Mouse (Mus musculus) myocyte (in vitro differentiated cells): ENCODE results near the gene Ap2m1. TPM values are rescaled to one million over a fixed set of nuclear protein-coding genes. Genes with fewer than 3 reads are reported as not detected.

Experiments
- H3K27me3 ChIP-seq: one replicate; pipeline ENCODE4 v1.6.1; 2011; ENCODE audit not compliant: control insufficient read depth, insufficient read depth, insufficient read length
- H3K36me3 ChIP-seq: one replicate; pipeline ENCODE4 v1.6.1; 2011; ENCODE audit not compliant: control insufficient read depth, insufficient read depth
- H3K4me2 ChIP-seq: one replicate; pipeline ENCODE4 v1.6.1; 2011; ENCODE audit warnings: low read depth, control low read depth
- H3K4me3 ChIP-seq: one replicate; pipeline ENCODE4 v1.5.1; 2011; ENCODE audit warnings: mild to moderate bottlenecking, control low read depth, moderate library complexity
- H3K79me2 ChIP-seq: one replicate; pipeline ENCODE4 v1.6.1; 2011; ENCODE audit not compliant: control insufficient read depth, insufficient read depth
- H3ac ChIP-seq: one replicate; pipeline ENCODE4 v1.6.1; 2011; ENCODE audit not compliant: control insufficient read depth, insufficient read length
- CEBPB ChIP-seq: IDR thresholded peaks from 2 replicates; pipeline ENCODE4 v1.6.1; 2011; ENCODE audit warnings: mild to moderate bottlenecking, moderate library complexity; ENCODE audit not compliant: poor library complexity, insufficient read depth, severe bottlenecking
- E2F4 ChIP-seq: IDR thresholded peaks from one replicate; pipeline ENCODE4 v1.6.1; 2011; ENCODE audit warnings: mild to moderate bottlenecking, control low read depth, moderate library complexity; ENCODE audit not compliant: insufficient read depth
- MAX ChIP-seq: IDR thresholded peaks from one replicate; pipeline ENCODE4 v1.6.1; 2011; ENCODE audit warnings: low read depth, mild to moderate bottlenecking, control low read depth
- MYOD1 ChIP-seq, 3 experiments: IDR thresholded peaks; one replicate each; pipeline ENCODE4 v1.6.1; 2011; ENCODE audit warnings: control low read depth in 2 of 3, low read depth in 2 of 3, mild to moderate bottlenecking in 2 of 3, moderate library complexity in 1 of 3; ENCODE audit not compliant: insufficient read length in 2 of 3, control insufficient read depth in 1 of 3
- MYOG ChIP-seq, 3 experiments: IDR thresholded peaks; one replicate each; pipeline ENCODE4 v1.6.1; 2011; ENCODE audit warnings: control low read depth in 2 of 3, low read depth in 2 of 3, mild to moderate bottlenecking in 2 of 3; ENCODE audit not compliant: insufficient read length in 2 of 3, control insufficient read depth in 1 of 3, insufficient read depth in 1 of 3
- POLR2A ChIP-seq: IDR thresholded peaks from one replicate; pipeline ENCODE4 v1.6.1; 2011; ENCODE audit warnings: low read depth, mild to moderate bottlenecking, control low read depth, moderate library complexity; ENCODE audit not compliant: insufficient read length
- POLR2AphosphoS2 ChIP-seq: IDR thresholded peaks from one replicate; pipeline ENCODE4 v1.6.1; 2011; ENCODE audit warnings: low read depth, control low read depth; ENCODE audit not compliant: insufficient read length
- REST ChIP-seq: IDR thresholded peaks from one replicate; pipeline ENCODE4 v1.6.1; 2011; ENCODE audit warnings: mild to moderate bottlenecking, control low read depth, moderate library complexity; ENCODE audit not compliant: insufficient read depth, insufficient read length
- SRF ChIP-seq: IDR thresholded peaks from one replicate; pipeline ENCODE4 v1.6.1; 2011; ENCODE audit warnings: low read depth; ENCODE audit not compliant: control insufficient read depth, insufficient read length
- TCF12 ChIP-seq: IDR thresholded peaks from one replicate; pipeline ENCODE4 v1.6.1; 2011; ENCODE audit warnings: mild to moderate bottlenecking, control low read depth; ENCODE audit not compliant: poor library complexity, insufficient read depth, severe bottlenecking
- TCF3 ChIP-seq: IDR thresholded peaks from one replicate; pipeline ENCODE4 v1.6.1; 2011; ENCODE audit warnings: low read depth, control low read depth; ENCODE audit not compliant: insufficient read length
- USF1 ChIP-seq: IDR thresholded peaks from one replicate; pipeline ENCODE4 v1.6.1; 2011; ENCODE audit warnings: low read depth, mild to moderate bottlenecking, control low read depth, moderate library complexity
- polyA plus RNA-seq: library from polyadenylated mRNA; unstranded; fragments of >200 nt; fragmentation: generic; extraction: Trizol; gene quantifications from one replicate; pipeline ENCODE4 v1.2.1, GENCODE M21; 2012; ENCODE audit warnings: missing spikeins

Gene Ap2m1
- polyA plus RNA-seq, 1 experiment: 446 TPM

DNA sequence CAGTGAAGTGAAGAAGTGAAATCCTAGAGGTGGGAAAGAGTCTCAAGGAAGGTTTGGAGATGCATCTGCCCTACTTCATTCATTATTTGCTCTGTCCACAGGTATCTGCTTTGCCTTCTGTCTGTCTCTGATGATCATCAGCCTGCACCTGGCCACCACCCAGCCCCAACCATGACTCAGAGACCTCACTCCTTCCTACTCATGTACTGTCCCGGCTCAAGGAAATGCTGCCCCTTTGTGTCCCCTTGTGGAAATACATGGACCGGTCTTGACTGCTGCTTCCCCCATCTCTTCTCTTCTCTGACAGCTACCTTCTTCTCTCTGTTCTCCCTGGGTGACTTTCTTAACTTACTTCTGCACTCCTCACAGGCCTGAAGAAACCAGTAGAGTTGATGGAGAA is 44.7 kb upstream of the Ap2m1 start:
- TF ChIP-seq CEBPB (no peak), REST (no peak), POLR2AphosphoS2 (no peak), MAX (no peak), SRF (no peak), USF1 (no peak), POLR2A (no peak), TCF12 (no peak), MYOG (IDR thresholded peaks at IDR 0.05; ENCODE audit: control insufficient read depth in 1 of 3, insufficient read depth in 1 of 3, insufficient read length in 2 of 3, low read depth in 2 of 3) (no peak)

DNA sequence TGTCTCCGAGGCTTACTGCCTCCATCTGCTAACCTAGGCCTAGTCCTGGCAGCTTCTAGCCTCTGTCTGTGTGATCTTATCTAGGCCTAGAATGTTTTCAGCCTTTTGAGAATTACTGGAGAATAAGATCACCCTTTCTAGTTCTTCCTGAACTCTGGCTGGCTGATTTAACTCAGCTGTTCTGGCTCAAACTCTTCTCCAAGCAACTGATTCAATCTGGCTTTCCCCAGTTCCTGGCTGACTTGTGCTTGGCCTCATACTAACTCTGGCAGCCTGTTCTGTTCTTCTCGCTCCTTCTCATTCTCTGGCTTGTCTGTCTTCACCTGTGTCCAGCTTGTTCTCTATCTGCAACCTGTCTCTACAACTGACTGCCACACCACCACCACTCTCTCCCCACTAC is 44.0 kb upstream of the Ap2m1 start:
- Histone ChIP-seq H3K4me3 (no peak overlapping the region), H3K27me3 (no peaks in the 10 kb centered on the region), H3ac (no peak overlapping the region), H3K79me2 (no peaks in the 10 kb centered on the region), H3K36me3 (no peaks in the 10 kb centered on the region), H3K4me2 (no peak overlapping the region)
- TF ChIP-seq REST: no peak
- TF ChIP-seq MYOD1 (IDR thresholded peaks at IDR 0.05; ENCODE audit: control insufficient read depth in 1 of 3, insufficient read length in 2 of 3, low read depth in 2 of 3): no peak
- no peak for TF ChIP-seq MYOG (IDR thresholded peaks at IDR 0.05; ENCODE audit: control insufficient read depth in 1 of 3, insufficient read depth in 1 of 3, insufficient read length in 2 of 3, low read depth in 2 of 3)
- no peak for TF ChIP-seq SRF
- TF ChIP-seq USF1: no peak
- TF ChIP-seq TCF3: no peak
- TF ChIP-seq E2F4: no peak
- TF ChIP-seq TCF12: no peak
- no peak for TF ChIP-seq MAX
- TF ChIP-seq POLR2A: no peak
- TF ChIP-seq POLR2AphosphoS2: no peak
- no peak for TF ChIP-seq CEBPB

More for the DNA sequence above, 44.7 kb upstream of the Ap2m1 start:
- Histone ChIP-seq H3K4me2 (no peak overlapping the region), H3K79me2 (no peaks in the 10 kb centered on the region), H3K27me3 (no peaks in the 10 kb centered on the region), H3K36me3 (no peaks in the 10 kb centered on the region), H3ac (no peak overlapping the region), H3K4me3 (no peak overlapping the region)

DNA sequence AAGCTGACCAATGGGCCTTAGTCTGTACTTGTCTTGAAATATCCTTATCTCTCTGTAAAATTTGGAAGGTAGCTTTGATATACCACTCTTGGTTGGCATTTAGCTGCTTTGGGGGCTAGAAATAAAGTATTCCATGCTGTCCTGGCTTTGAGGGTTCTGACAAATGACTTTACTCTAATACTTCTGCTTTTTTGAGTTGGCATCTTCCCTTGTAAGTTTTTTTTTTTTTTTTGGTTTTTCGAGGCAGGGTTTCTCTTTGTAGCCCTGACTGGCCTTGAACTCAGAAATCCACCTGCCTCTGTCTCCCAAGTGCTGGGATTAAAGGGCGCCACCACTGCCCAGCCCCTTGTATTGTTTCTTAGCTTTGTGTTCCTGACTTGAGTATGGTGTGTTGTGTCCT is 41.8 kb upstream of the Ap2m1 start:
- Histone ChIP-seq H3K4me2 (no peak overlapping the region), H3ac (no peak overlapping the region), H3K27me3 (no peaks in the 10 kb centered on the region), H3K36me3 (no peaks in the 10 kb centered on the region), H3K79me2 (no peaks in the 10 kb centered on the region), H3K4me3 (no peak overlapping the region)
- TF ChIP-seq CEBPB: no peak
- no peak for TF ChIP-seq USF1

DNA sequence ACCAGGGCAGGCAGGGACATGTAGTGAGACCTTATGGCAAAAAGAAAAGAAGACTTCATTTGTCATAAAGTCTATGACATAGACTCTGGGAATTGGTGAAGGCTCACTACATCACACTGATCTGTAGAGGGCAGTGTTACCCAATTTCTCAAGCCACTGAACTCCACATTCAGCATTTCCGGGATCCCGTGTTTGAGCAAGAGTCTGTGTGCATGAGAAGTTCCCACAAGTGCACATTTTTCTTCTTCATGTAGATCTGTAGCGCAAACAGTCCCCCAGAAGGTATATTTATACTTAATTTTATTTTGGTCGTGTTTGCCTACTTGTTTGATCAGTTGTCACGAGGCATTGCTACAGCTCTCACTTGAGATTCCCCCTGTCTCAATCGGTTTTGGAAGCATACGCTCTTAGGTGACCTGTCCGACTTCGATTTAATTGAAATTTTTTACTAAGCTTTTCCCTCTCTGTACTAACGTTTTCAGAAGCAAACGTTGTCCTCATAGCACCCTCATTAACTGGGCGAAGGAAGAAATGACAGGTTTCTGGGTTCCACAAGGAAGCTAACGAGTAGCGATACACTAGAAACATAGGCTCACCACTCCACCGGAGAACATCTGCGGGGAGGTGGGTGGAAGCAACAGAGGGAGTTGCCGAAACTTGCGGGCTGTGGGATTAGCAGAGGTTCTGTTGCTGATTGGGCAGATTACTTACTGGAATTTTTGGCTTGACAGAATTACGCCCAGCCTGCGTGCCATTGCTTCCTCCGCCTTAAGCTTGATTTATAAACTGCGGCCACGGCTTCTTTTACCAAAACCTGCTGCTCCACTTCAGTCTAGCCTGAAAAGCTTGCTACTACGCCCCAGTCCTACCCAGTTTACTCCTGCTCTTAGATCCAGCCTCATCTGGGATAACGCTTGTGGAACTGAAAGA is 38.3 kb upstream of the Ap2m1 start:
- H3K36me3 ChIP-seq: peaks cover 7% of the 10 kb centered on the region
- peak overlapping the region; percentile 70 for H3K4me3 ChIP-seq
- peaks cover 11% of the 10 kb centered on the region for H3K79me2 ChIP-seq
- no peaks in the 10 kb centered on the region for H3K27me3 ChIP-seq
- TF ChIP-seq USF1 (no peak), MYOG (IDR thresholded peaks at IDR 0.05; ENCODE audit: control insufficient read depth in 1 of 3, insufficient read depth in 1 of 3, insufficient read length in 2 of 3, low read depth in 2 of 3) (no peak), E2F4 (no peak), TCF3 (no peak), REST (no peak), TCF12 (no peak), MYOD1 (IDR thresholded peaks at IDR 0.05; ENCODE audit: control insufficient read depth in 1 of 3, insufficient read length in 2 of 3, low read depth in 2 of 3) (no peak), SRF (no peak), POLR2AphosphoS2 (no peak), MAX (no peak), POLR2A (no peak), CEBPB (no peak)
- no peak overlapping the region for H3ac ChIP-seq
- H3K4me2 ChIP-seq: peak overlapping the region; percentile 93
